8 mouse cellular contexts compared by ENCODE assay signal in the genomic region with DNA sequence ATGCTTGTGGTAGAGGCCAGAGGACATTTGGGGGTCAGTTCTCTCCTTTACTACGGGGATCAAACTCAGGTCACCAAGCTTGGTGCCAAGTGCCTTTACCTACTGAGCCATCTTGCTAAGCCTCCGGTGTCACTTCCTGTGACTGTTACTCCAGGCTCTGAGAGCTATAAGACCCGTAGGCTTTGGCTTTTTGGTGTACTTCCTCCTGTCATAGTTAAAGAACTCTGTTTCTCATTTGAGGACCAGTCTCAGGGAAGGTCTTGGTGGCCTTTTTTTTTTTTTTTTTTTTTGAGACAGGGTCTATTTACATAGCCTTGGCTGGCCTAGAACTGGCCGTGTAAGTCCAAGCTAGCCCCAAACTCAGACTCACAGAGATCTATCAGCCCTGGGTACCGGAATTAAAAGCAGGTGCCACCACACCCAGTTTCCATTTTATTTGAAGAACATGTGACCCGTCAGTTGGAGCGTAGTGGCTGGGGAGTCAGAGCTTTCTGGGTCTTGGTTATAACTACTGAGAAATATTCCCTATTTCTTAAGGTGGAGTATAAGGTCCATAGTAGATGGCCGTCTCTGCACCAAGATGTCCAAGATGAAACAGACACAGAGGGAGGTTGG. TPM values are rescaled to one million over a fixed set of nuclear protein-coding genes. Genes with fewer than 3 reads are reported as not detected.
DNase-seq lines count a peak whose midpoint lies in the region; ATAC-seq lines count a peak whose summit lies in the region.

No protein-coding gene starts in this region.

- intact Hi-C loops in heart, postnatal 14 days (cut with DNase I): no loop called here

- H3K9me3 ChIP-seq in heart, embryonic 15.5 days (replicated peaks): no peaks in the 10 kb centered on the region

- no peak for ATAC-seq in heart, embryonic 15.5 days (replicated peaks; ENCODE audit: insufficient number of reproducible peaks, insufficient read depth, low FRiP score, low read depth)

- no peak overlapping the region for H3K4me2 ChIP-seq in heart, embryonic 15.5 days

- H3K79me2 ChIP-seq in macrophage (ENCODE audit: inconsistent target): no peaks in the 10 kb centered on the region

- H3K4me3 ChIP-seq in heart, embryonic 15.5 days: no peak overlapping the region
- H3K4me3 ChIP-seq in brown adipose tissue, adult 24 weeks (ENCODE audit: insufficient read depth, low read depth, low read length): no peak overlapping the region
- no peak overlapping the region for H3K4me3 ChIP-seq in macrophage (ENCODE audit: inconsistent target)

- no peak for DNase-seq in heart, postnatal 14 days
- peak; percentile 59 for DNase-seq in CD4-positive helper T cell, adult 2 months (ENCODE audit: low read depth, low spot score)
- no peak for DNase-seq in urinary bladder, postnatal 10 days (ENCODE audit: low spot score)
- no peak for DNase-seq in layer of hippocampus, adult 9-11 months
- DNase-seq in left cerebral cortex, adult 9 months (ENCODE audit: low spot score in 2 of 2): no peak

- no peaks in the 10 kb centered on the region for H3K27me3 ChIP-seq in heart, embryonic 15.5 days

- H3K9ac ChIP-seq in heart, embryonic 15.5 days: no peak overlapping the region

- no peaks in the 10 kb centered on the region for H3K36me3 ChIP-seq in heart, embryonic 15.5 days
- no peaks in the 10 kb centered on the region for H3K36me3 ChIP-seq in macrophage (ENCODE audit: inconsistent target)

- H3K27ac ChIP-seq in heart, embryonic 15.5 days: peak overlapping the region; percentile 94
- peak overlapping the region; percentile 79 for H3K27ac ChIP-seq in brown adipose tissue, adult 24 weeks (replicated peaks; ENCODE audit: low read depth, low read length)
- peak overlapping the region; percentile 98 for H3K27ac ChIP-seq in macrophage

- 82% methylated on average over 8 of the region's 8 CpGs for WGBS in heart, embryonic 15.5 days
- WGBS in macrophage (ENCODE audit: missing documents): 62% methylated on average over 7 of the region's 8 CpGs

- peaks cover 37% of the 10 kb centered on the region for H3K4me1 ChIP-seq in heart, embryonic 15.5 days (replicated peaks)
- peaks cover 11% of the 10 kb centered on the region for H3K4me1 ChIP-seq in brown adipose tissue, adult 24 weeks (ENCODE audit: control insufficient read depth, insufficient read depth, insufficient read length, low read length)

RNA-seq across cellular contexts. Expression of gene Asprv1, which starts 44.3 kb away (rescaled TPM):
- 0.57 and 0.84 TPM in 2 replicates for polyA plus RNA-seq in heart, embryonic 15.5 days (2015; fragmentation: Nextera tagmentation; extraction: Ambion mirVana)
- under 1 TPM in 1 of 2 experiments, not detected in 1; 0.27 TPM for total RNA-seq in heart, postnatal 14 days (2021)
- 0.67 and 0.96 TPM in 2 replicates for polyA plus RNA-seq in brown adipose tissue, adult 24 weeks (2012; ENCODE audit: insufficient read depth, insufficient read length, missing spikeins)
- 1 to 10 TPM in 7 of 26 experiments, under 1 TPM in 12, not detected in 7; 0.43 to 2.2 (median 0.89) TPM for total RNA-seq in macrophage (2018; cell fraction: chromatin; rRNA removed)
- under 1 TPM in 14 of 26 experiments, not detected in 12; 0.07 to 0.66 (median 0.19) TPM for total RNA-seq in macrophage (2018; cell fraction: cytosol; rRNA removed)
- 1 to 10 TPM in 7 of 26 experiments, under 1 TPM in 11, not detected in 8; 0.40 to 2.0 (median 0.75) TPM for total RNA-seq in macrophage (2018; cell fraction: nucleus; rRNA removed)
- 0.14 to 0.17 TPM in 2 of 3 replicates, not detected in the other for polyA plus RNA-seq in macrophage (2018)

RNA-seq across cellular contexts. Expression of gene Pcbp1, which starts 57.6 kb away (rescaled TPM):
- 313 and 337 TPM in 2 replicates for polyA plus RNA-seq in heart, embryonic 15.5 days (2015; fragmentation: Nextera tagmentation; extraction: Ambion mirVana)
- 100 to 1,000 TPM; 168 to 179 TPM for total RNA-seq in heart, postnatal 14 days (2021)
- 107 and 116 TPM in 2 replicates for polyA plus RNA-seq in brown adipose tissue, adult 24 weeks (2012; ENCODE audit: insufficient read depth, insufficient read length, missing spikeins)
- 10 to 100 TPM; 15.1 to 57.1 (median 29.5) TPM for total RNA-seq in macrophage (2018; cell fraction: chromatin; rRNA removed)
- 100 to 1,000 TPM; 159 to 254 (median 209) TPM for total RNA-seq in macrophage (2018; cell fraction: cytosol; rRNA removed)
- 100 to 1,000 TPM in 6 of 26 experiments, 10 to 100 TPM in 20; 44.0 to 133 (median 80.2) TPM for total RNA-seq in macrophage (2018; cell fraction: nucleus; rRNA removed)
- polyA plus RNA-seq in macrophage (2018): 129 to 213 TPM (median 209 TPM) in 3 replicates
